Mouse (Mus musculus) right cerebral cortex, adult 2 months (tissue): ENCODE measurements around the gene Tnfrsf25.

Source experiments
- DNase-seq, 2 experiments: peaks; one replicate each; pipeline ENCODE4 v3.0.0; 2021 to 2022; ENCODE audit warnings: low spot score in 2 of 2

The Tnfrsf25 gene

GRCm38 (mm10) chr4:152115921-152116612 is at the start of gene Tnfrsf25:
Gene Tnfrsf25, plus strand, starts transcription at chr4:152115934.
- DNase-seq = no peak

- no peak for DNase-seq
Measured at GRCm38 (mm10) chr4:152067280-152067679, 48.5 kb upstream of the Tnfrsf25 start.

- no peak for DNase-seq
Measured at GRCm38 (mm10) chr4:152068166-152068724, 47.5 kb upstream of the Tnfrsf25 start.

GRCm38 (mm10) chr4:152069245-152069644 is 46.5 kb upstream of the Tnfrsf25 start:
- DNase-seq = no peak

GRCm38 (mm10) chr4:152070494-152071396 is 45.0 kb upstream of the Tnfrsf25 start:
- no peak for DNase-seq

- no peak for DNase-seq
Measured at GRCm38 (mm10) chr4:152072121-152072601, 43.6 kb upstream of the Tnfrsf25 start, which contains the start of gene Plekhg5. Gene Plekhg5, plus strand, starts transcription at chr4:152072498.

- DNase-seq = no peak
Measured at GRCm38 (mm10) chr4:152072655-152073054, 43.1 kb upstream of the Tnfrsf25 start.

GRCm38 (mm10) chr4:152073715-152074114 is 42.0 kb upstream of the Tnfrsf25 start:
- no peak for DNase-seq

- no peak for DNase-seq
Measured at GRCm38 (mm10) chr4:152074548-152074947, 41.2 kb upstream of the Tnfrsf25 start.

- DNase-seq = no peak
Measured at GRCm38 (mm10) chr4:152077191-152077590, 38.5 kb upstream of the Tnfrsf25 start.

GRCm38 (mm10) chr4:152078105-152078530 is 37.6 kb upstream of the Tnfrsf25 start:
- DNase-seq = peak in 1 of 2 experiments; percentile 39

GRCm38 (mm10) chr4:152079261-152079660 is 36.5 kb upstream of the Tnfrsf25 start:
- DNase-seq = no peak

GRCm38 (mm10) chr4:152079931-152080330 is 35.8 kb upstream of the Tnfrsf25 start:
- no peak for DNase-seq

GRCm38 (mm10) chr4:152083611-152084220 is 32.0 kb upstream of the Tnfrsf25 start:
- no peak for DNase-seq

- no peak for DNase-seq
Measured at GRCm38 (mm10) chr4:152084616-152085015, 31.1 kb upstream of the Tnfrsf25 start.

GRCm38 (mm10) chr4:152086505-152087210 is 29.1 kb upstream of the Tnfrsf25 start:
- peak; percentile 55 to 60 for DNase-seq

GRCm38 (mm10) chr4:152087211-152088081 is 28.3 kb upstream of the Tnfrsf25 start:
- peak in 1 of 2 experiments; percentile 35 for DNase-seq

GRCm38 (mm10) chr4:152088133-152088532 is 27.6 kb upstream of the Tnfrsf25 start:
- DNase-seq = peak; percentile 71 to 79

GRCm38 (mm10) chr4:152088556-152089120 is 27.1 kb upstream of the Tnfrsf25 start:
- DNase-seq = peak; percentile 88 to 90

GRCm38 (mm10) chr4:152090191-152090590 is 25.5 kb upstream of the Tnfrsf25 start:
- DNase-seq = no peak
